In the genomic region with DNA sequence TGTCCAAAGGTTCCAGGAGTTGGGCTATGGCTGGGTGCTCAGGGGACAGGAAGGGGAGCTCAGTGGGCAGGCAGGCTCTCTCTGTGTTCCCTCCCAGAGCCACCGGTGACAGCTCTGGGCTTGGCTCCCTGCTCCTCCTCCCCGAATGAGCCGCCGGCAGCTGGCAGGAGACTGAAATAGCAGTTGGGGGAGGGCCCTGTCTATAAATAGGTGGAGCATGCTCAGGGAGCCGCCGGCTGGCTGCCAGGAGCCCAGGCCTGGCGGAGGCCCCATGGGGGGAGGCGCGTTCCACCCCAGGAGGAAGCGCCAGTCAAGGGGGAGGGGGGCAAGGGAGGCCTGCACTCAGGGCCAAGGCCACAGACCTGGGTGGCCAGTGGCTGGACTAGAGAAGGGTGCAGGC, we compare ENCODE assay signal across 8 mouse cellular contexts. TPM values are rescaled to one million over a fixed set of nuclear protein-coding genes. Genes with fewer than 3 reads are reported as not detected.
DNase-seq lines count a peak whose midpoint lies in the region; ATAC-seq and TF ChIP-seq lines count a peak whose summit lies in the region.

No protein-coding gene starts in this region.

- intact Hi-C loops in heart, adult 2 months (cut with DNase I) = no loop called here

- WGBS in embryonic facial prominence, embryonic 13.5 days = 0% methylated on average over 10 of the region's 10 CpGs
- WGBS in heart, adult 2 months = 1% methylated on average over 10 of the region's 10 CpGs
- WGBS in limb, embryonic 12.5 days = 2% methylated on average over 10 of the region's 10 CpGs
- 0% methylated on average over 10 of the region's 10 CpGs for WGBS in midbrain, embryonic 14.5 days

- H3K27me3 ChIP-seq in embryonic facial prominence, embryonic 13.5 days = no peaks in the 10 kb centered on the region
- no peaks in the 10 kb centered on the region for H3K27me3 ChIP-seq in heart, adult 2 months (ENCODE audit: control insufficient read depth, insufficient read depth, low read length)
- no peaks in the 10 kb centered on the region for H3K27me3 ChIP-seq in limb, embryonic 12.5 days
- H3K27me3 ChIP-seq in midbrain, embryonic 14.5 days (ENCODE audit: control insufficient read depth, insufficient read depth, low read length) = no peaks in the 10 kb centered on the region

- peak overlapping the region; percentile 93 for H3K4me2 ChIP-seq in embryonic facial prominence, embryonic 13.5 days
- H3K4me2 ChIP-seq in limb, embryonic 12.5 days = peak overlapping the region; percentile 82
- peak overlapping the region; percentile 39 for H3K4me2 ChIP-seq in midbrain, embryonic 14.5 days (ENCODE audit: low read length)

- ATAC-seq in embryonic facial prominence, embryonic 13.5 days (ENCODE audit: insufficient number of reproducible peaks, insufficient read depth, low FRiP score, low TSS enrichment, low read depth) = peak; percentile 77
- ATAC-seq in limb, embryonic 12.5 days (ENCODE audit: insufficient number of reproducible peaks, insufficient read depth, low FRiP score, low TSS enrichment, low read depth) = peak; percentile 63
- peak; percentile 66 for ATAC-seq in midbrain, embryonic 14.5 days (ENCODE audit: low FRiP score, low TSS enrichment)

- peaks cover 86% of the 10 kb centered on the region for H3K4me1 ChIP-seq in embryonic facial prominence, embryonic 13.5 days
- H3K4me1 ChIP-seq in heart, adult 2 months (ENCODE audit: control insufficient read depth, insufficient read depth, low read length) = peaks cover 47% of the 10 kb centered on the region
- peaks cover 77% of the 10 kb centered on the region for H3K4me1 ChIP-seq in limb, embryonic 12.5 days (replicated peaks)
- peaks cover 48% of the 10 kb centered on the region for H3K4me1 ChIP-seq in midbrain, embryonic 14.5 days (ENCODE audit: control insufficient read depth, insufficient read depth, low read length)

- peak overlapping the region; percentile 45 for H3K4me3 ChIP-seq in embryonic facial prominence, embryonic 13.5 days
- peak overlapping the region; percentile 68 for H3K4me3 ChIP-seq in heart, adult 2 months
- peak overlapping the region; percentile 41 for H3K4me3 ChIP-seq in limb, embryonic 12.5 days (replicated peaks)
- H3K4me3 ChIP-seq in midbrain, embryonic 14.5 days (replicated peaks; ENCODE audit: low read depth, low read length) = peak overlapping the region; percentile 16; the same call in 1 of the 2 replicates

- DNase-seq in 3134 (ENCODE audit: extremely low read depth, insufficient read length, low spot score) = peak; percentile 96
- peak; percentile 97 to 99 for DNase-seq in adrenal gland, postnatal 36 days
- DNase-seq in heart, adult 2 months = peak; percentile 97 to 98
- peak; percentile 98 to 99 for DNase-seq in kidney, adult 8-10 months
- DNase-seq in midbrain, embryonic 14.5 days = peak; percentile 86
- peak; percentile 45 for DNase-seq in spleen, adult 12 weeks (ENCODE audit: low spot score)

- H3K27ac ChIP-seq in embryonic facial prominence, embryonic 13.5 days = peak overlapping the region; percentile 88
- H3K27ac ChIP-seq in heart, adult 2 months = peak overlapping the region; percentile 92
- peak overlapping the region; percentile 81 for H3K27ac ChIP-seq in limb, embryonic 12.5 days
- peak overlapping the region; percentile 73 for H3K27ac ChIP-seq in midbrain, embryonic 14.5 days (replicated peaks; ENCODE audit: low read depth, low read length)

- H3K79me2 ChIP-seq in heart, adult 2 months (replicated peaks; ENCODE audit: control insufficient read depth, insufficient read depth, low read length) = no peaks in the 10 kb centered on the region

- no peaks in the 10 kb centered on the region for H3K9me3 ChIP-seq in embryonic facial prominence, embryonic 13.5 days
- H3K9me3 ChIP-seq in limb, embryonic 12.5 days = no peaks in the 10 kb centered on the region
- H3K9me3 ChIP-seq in midbrain, embryonic 14.5 days (ENCODE audit: control insufficient read depth, low read length) = no peaks in the 10 kb centered on the region

- TF ChIP-seq CTCF in heart, adult 2 months (IDR thresholded peaks at IDR 0.05) = 0 out of 2 replicates have a peak, but pooled peaks have one; percentile 4

- peak; percentile 99 for TF ChIP-seq POLR2A in heart, adult 2 months (IDR thresholded peaks at IDR 0.05; ENCODE audit: insufficient read depth, low read depth, low read length)

- TF ChIP-seq EP300 in heart, adult 2 months (IDR thresholded peaks at IDR 0.05; ENCODE audit: insufficient read depth, low read depth, low read length) = peak; percentile 42; the same call in 1 of the 2 replicates

- peak overlapping the region; percentile 72 for H3K9ac ChIP-seq in embryonic facial prominence, embryonic 13.5 days
- peak overlapping the region; percentile 74 for H3K9ac ChIP-seq in heart, adult 2 months (ENCODE audit: low read depth, low read length)
- peak overlapping the region; percentile 64 for H3K9ac ChIP-seq in limb, embryonic 12.5 days (replicated peaks)
- H3K9ac ChIP-seq in midbrain, embryonic 14.5 days (replicated peaks; ENCODE audit: low read length) = peak overlapping the region; percentile 29; the same call in 1 of the 2 replicates

- H3K36me3 ChIP-seq in embryonic facial prominence, embryonic 13.5 days = peaks cover 28% of the 10 kb centered on the region
- peaks cover 5% of the 10 kb centered on the region; the same call in 1 of the 2 replicates for H3K36me3 ChIP-seq in heart, adult 2 months (ENCODE audit: control insufficient read depth, insufficient read depth, low read length)
- H3K36me3 ChIP-seq in limb, embryonic 12.5 days = peaks cover 21% of the 10 kb centered on the region; the same call in 1 of the 2 replicates
- peaks cover 43% of the 10 kb centered on the region for H3K36me3 ChIP-seq in midbrain, embryonic 14.5 days (ENCODE audit: control insufficient read depth, insufficient read depth, low read length)

RNA-seq across cellular contexts. Expression of gene Hdac5, which starts 11.2 kb away (rescaled TPM):
- 10 to 100 TPM; 96.3 to 96.5 TPM for total RNA-seq in adrenal gland, postnatal 36 days (2021)
- polyA plus RNA-seq in embryonic facial prominence, embryonic 13.5 days (2015; fragmentation: Nextera tagmentation; extraction: Ambion mirVana) = 80.5 and 84.4 TPM in 2 replicates
- 100 to 1,000 TPM; 113 to 137 TPM for total RNA-seq in heart, adult 2 months (2021)
- 92.6 and 98.5 TPM in 2 replicates for polyA plus RNA-seq in heart, adult 2 months (2012; rRNA removed)
- polyA plus RNA-seq in limb, embryonic 12.5 days (2016; fragmentation: Nextera tagmentation; extraction: Ambion mirVana) = 58.1 and 64.3 TPM in 2 replicates
- polyA plus RNA-seq in midbrain, embryonic 14.5 days (2014; fragmentation: Nextera tagmentation; extraction: Ambion mirVana) = 54.4 and 56.6 TPM in 2 replicates

RNA-seq across cellular contexts. Expression of gene G6pc3, which starts 29.4 kb away (rescaled TPM):
- total RNA-seq in adrenal gland, postnatal 36 days (2021) = 100 to 1,000 TPM; 126 to 133 TPM
- polyA plus RNA-seq in embryonic facial prominence, embryonic 13.5 days (2015; fragmentation: Nextera tagmentation; extraction: Ambion mirVana) = 27.6 and 28.3 TPM in 2 replicates
- total RNA-seq in heart, adult 2 months (2021) = 10 to 100 TPM; 44.8 to 50.6 TPM
- polyA plus RNA-seq in heart, adult 2 months (2012; rRNA removed) = 89.9 and 95.3 TPM in 2 replicates
- polyA plus RNA-seq in limb, embryonic 12.5 days (2016; fragmentation: Nextera tagmentation; extraction: Ambion mirVana) = 36.6 and 36.8 TPM in 2 replicates
- polyA plus RNA-seq in midbrain, embryonic 14.5 days (2014; fragmentation: Nextera tagmentation; extraction: Ambion mirVana) = 31.6 and 43.7 TPM in 2 replicates

RNA-seq across cellular contexts. Expression of gene BC030867, which starts 29.9 kb away (rescaled TPM):
- under 1 TPM; 0.66 to 0.76 TPM for total RNA-seq in adrenal gland, postnatal 36 days (2021)
- 18.3 and 19.7 TPM in 2 replicates for polyA plus RNA-seq in embryonic facial prominence, embryonic 13.5 days (2015; fragmentation: Nextera tagmentation; extraction: Ambion mirVana)
- total RNA-seq in heart, adult 2 months (2021) = under 1 TPM; 0.26 to 0.32 TPM
- 0.45 and 0.56 TPM in 2 replicates for polyA plus RNA-seq in heart, adult 2 months (2012; rRNA removed)
- polyA plus RNA-seq in limb, embryonic 12.5 days (2016; fragmentation: Nextera tagmentation; extraction: Ambion mirVana) = 21.7 and 23.5 TPM in 2 replicates
- 2.6 and 3.0 TPM in 2 replicates for polyA plus RNA-seq in midbrain, embryonic 14.5 days (2014; fragmentation: Nextera tagmentation; extraction: Ambion mirVana)

RNA-seq across cellular contexts. Expression of gene Lsm12, which starts 33.7 kb away (rescaled TPM):
- 10 to 100 TPM; 81.9 to 90.1 TPM for total RNA-seq in adrenal gland, postnatal 36 days (2021)
- polyA plus RNA-seq in embryonic facial prominence, embryonic 13.5 days (2015; fragmentation: Nextera tagmentation; extraction: Ambion mirVana) = 125 and 159 TPM in 2 replicates
- 10 to 100 TPM; 49.4 to 50.2 TPM for total RNA-seq in heart, adult 2 months (2021)
- polyA plus RNA-seq in heart, adult 2 months (2012; rRNA removed) = 32.5 and 42.4 TPM in 2 replicates
- polyA plus RNA-seq in limb, embryonic 12.5 days (2016; fragmentation: Nextera tagmentation; extraction: Ambion mirVana) = 103 TPM in 2 replicates
- polyA plus RNA-seq in midbrain, embryonic 14.5 days (2014; fragmentation: Nextera tagmentation; extraction: Ambion mirVana) = 76.0 and 80.9 TPM in 2 replicates

RNA-seq across cellular contexts. Expression of gene Asb16, which starts 49.8 kb away (rescaled TPM):
- under 1 TPM; 0.10 to 0.30 TPM for total RNA-seq in adrenal gland, postnatal 36 days (2021)
- polyA plus RNA-seq in embryonic facial prominence, embryonic 13.5 days (2015; fragmentation: Nextera tagmentation; extraction: Ambion mirVana) = 0.11 and 0.18 TPM in 2 replicates
- total RNA-seq in heart, adult 2 months (2021) = 1 to 10 TPM in 1 of 2 experiments, under 1 TPM in 1; 0.89 to 1.1 TPM
- 0.70 and 0.74 TPM in 2 replicates for polyA plus RNA-seq in heart, adult 2 months (2012; rRNA removed)
- polyA plus RNA-seq in limb, embryonic 12.5 days (2016; fragmentation: Nextera tagmentation; extraction: Ambion mirVana) = 0.16 and 0.19 TPM in 2 replicates
- polyA plus RNA-seq in midbrain, embryonic 14.5 days (2014; fragmentation: Nextera tagmentation; extraction: Ambion mirVana) = 0.12 TPM in 1 of 2 replicates, not detected in the other

Comparison
In these comparisons a context has a peak if more than half of its experiments do, and no peak if none do; other contexts are left out.
1. Peak in every context shown above with its lines: DNase-seq, ATAC-seq, H3K4me3 ChIP-seq and H3K27ac ChIP-seq.
2. DNase-seq: peak in every context shown above with its lines; median percentile 98 in kidney, adult 8-10 months; 98 in adrenal gland, postnatal 36 days; 98 in heart, adult 2 months; 96 in 3134; 86 in midbrain, embryonic 14.5 days; 45 in spleen, adult 12 weeks.
3. H3K4me2 ChIP-seq: peak in every context shown above with its lines; median percentile 93 in embryonic facial prominence, embryonic 13.5 days; 82 in limb, embryonic 12.5 days; 39 in midbrain, embryonic 14.5 days.
4. H3K4me3 ChIP-seq: peak in every context shown above with its lines; median percentile 68 in heart, adult 2 months; 45 in embryonic facial prominence, embryonic 13.5 days; 41 in limb, embryonic 12.5 days; 16 in midbrain, embryonic 14.5 days.